Mouse (Mus musculus) naive thymus-derived CD4-positive, alpha-beta T cell, adult 2 months (primary cell): Measurements from ENCODE around the gene Nrxn1.

Experiments
- DNase-seq: peaks from one replicate; pipeline ENCODE4 v3.0.0-alpha.2; 2011; ENCODE audit warnings: low read depth

Nrxn1 gene

DNA sequence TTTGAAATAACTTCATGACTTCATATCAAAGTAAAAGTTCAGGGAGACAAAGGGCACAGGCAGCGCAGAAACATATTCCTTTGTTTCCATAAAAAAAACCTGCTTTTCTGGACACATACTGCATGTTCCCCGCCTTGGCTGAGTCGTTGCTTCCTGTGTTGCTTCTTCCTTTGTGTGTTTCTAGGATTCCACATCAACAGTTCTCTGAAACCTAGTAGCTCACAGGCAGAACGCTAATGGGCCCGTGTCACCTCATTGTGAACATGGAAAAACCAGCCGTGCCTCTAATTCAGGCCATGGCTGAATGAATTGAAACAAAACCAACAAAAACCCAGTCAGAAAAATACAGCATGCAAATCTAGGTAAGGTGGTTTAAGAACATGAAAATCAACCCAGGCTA lies 1013.9 kb downstream of the Nrxn1 start:
- no peak for DNase-seq

DNA sequence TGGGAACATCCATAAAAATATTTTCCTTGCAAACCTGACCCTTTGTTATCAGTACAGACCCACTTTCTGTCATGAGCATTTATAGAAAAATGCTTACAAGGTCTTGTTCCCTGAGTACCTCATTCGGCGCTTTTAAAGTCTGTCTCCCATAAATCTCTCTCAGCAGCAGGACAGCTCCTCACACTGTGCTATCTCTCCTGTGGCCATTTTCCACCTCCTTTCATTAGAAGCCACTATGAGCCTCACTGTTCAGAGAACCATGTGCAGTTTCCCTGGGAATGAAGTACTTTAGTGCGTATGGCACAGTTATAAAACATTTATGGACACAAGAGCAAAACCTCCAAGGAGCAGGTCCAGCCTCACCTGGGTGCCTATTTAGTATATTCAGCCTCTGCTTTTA lies 1014.4 kb downstream of the Nrxn1 start:
- no peak for DNase-seq

DNA sequence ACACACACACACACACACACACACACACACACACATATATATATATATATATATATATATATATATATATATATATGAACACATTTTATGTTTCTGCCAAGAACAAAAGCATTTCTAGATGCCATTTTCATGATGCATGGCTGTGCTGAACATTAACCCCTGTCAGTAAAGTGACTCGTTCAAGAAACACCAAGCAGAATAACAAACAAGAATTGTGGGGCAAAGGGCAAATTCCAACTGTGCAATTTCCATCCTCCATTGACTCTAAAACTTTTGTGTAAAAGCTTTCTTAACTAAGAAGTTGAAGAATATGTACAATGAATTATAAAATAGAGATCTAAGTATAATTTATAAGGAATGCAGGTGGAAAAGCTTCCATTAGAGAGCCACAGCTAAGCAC lies 1030.0 kb downstream of the Nrxn1 start:
- DNase-seq = no peak

DNA sequence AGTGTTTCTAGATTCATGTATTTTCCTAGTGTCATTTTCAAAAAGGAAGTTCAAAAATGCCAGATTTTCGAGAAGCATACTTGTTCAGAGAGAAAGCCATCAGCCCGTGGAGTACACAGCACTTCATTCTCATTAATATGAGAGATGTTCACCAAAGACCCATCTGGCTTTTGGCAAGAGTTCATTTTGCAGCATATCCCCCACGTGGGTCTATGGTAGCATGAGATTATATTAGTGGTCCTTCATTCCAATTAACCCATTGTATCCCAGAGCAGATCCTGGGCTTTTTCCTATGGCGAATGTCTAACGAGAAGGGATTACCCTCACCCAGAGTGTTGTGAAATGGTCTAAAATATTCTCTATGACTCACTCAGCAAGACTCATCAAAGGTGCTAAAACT lies 1032.0 kb downstream of the Nrxn1 start:
- DNase-seq = no peak

DNA sequence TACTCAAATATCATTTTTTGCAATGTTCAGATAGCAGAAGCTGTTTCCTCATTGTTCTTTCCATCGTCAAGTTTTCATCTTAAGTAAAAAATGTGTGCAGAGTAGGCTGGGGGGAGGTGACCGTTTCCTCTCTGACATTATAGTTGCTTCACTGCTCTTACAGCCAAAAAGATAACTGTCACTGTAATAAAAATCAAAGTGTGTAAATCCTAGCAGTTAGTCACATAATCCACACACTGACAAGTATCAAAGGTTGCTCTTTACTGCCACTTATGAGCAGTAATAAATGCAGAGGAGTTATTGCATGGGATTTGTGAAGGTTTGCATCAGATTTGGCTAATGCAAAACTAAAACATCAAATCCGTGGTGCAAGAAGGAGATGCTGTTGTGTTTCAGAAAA lies 1032.7 kb downstream of the Nrxn1 start:
- no peak for DNase-seq

DNA sequence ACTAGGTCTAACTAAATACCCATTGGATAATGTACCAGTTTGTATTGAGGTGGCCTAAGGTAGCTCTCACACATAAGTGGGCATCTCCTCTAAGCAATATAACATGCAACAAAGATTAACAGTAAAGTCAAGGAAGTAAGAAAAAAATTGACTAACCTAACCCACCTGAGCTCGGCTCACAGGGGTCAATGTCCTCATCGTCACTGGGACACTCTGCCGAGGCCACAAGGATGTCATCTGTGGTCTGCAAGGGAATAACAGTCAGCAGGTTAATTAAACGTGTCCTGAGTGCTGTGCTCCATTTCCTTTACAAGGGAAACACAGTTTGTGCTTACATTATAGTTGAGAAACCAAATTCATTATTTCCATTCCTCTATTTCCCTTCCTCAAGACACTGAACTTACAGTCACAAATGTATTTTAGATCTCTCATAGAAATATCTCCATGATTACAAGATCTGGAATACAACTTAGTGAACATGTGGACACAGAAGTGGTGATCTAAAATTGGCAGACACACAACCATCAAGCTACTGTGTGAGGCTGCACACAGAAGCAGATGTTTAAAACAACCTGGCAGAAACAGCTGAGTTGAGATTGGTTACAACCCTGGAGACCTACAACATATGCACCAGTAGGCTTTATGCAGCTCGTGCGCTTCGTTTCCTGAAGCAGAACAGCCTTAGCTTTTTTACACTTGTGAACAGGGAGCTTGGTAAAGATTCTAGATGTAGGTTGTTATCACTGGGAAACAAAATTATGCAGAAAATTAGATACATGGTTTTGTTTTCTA lies 1033.4 kb downstream of the Nrxn1 start:
- no peak for DNase-seq

DNA sequence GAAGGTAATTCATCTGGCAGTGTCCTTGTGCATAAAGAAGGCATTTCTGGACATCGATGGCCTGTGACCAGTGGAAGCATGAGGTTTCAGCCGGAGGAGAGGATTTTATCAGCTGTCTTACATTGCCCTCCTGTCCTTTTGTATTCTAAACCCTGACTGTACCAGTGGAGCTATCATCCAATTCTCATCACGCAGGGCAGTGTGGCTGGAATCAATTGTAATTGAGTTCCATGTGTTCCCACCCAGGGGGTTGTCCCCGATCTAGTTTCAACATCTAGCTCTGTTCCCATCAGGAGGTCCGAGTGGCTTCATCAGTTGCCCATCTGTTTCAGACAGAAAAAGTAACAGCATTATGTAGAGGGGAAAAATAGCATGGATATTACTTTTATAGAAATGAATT lies 1038.6 kb downstream of the Nrxn1 start:
- DNase-seq = no peak

DNA sequence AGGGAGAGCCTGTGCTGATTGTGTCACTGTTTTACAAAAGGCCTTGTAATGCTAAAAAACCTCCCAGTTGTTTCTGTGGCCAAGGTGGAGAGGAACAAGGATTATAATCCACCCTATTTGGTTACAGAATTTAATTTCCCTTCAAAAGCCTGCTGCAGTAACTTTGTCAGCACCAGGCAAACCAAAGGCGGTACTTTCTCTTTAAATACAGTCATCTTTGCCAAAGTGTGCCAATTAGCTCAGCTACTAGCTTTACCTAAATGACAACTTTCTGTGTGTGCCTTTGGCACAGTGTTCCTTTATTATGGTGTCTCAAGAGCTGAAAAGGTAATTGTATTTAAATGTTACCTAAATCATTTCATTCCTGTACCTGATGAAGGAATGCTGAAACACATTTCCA lies 1053.6 kb downstream of the Nrxn1 start:
- no peak for DNase-seq

DNA sequence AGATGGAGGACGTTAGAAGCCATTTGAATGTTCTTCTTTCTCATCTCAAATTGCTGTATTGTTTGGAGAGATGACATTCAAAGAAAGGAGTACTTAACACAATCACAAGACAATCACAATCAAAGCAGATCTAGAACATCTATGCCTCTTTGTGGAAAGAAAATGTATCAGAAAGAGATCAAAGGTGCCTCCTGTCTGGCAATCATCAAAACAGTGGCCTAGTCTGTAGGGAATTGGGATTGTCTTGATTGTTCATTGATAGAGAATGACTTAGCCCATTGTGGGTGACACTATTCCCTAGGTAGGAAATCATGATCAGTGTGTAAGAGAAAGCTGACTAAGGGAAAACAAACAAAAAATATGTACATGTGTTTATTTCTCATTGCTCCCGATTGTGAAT lies 1060.5 kb downstream of the Nrxn1 start:
- no peak for DNase-seq

DNA sequence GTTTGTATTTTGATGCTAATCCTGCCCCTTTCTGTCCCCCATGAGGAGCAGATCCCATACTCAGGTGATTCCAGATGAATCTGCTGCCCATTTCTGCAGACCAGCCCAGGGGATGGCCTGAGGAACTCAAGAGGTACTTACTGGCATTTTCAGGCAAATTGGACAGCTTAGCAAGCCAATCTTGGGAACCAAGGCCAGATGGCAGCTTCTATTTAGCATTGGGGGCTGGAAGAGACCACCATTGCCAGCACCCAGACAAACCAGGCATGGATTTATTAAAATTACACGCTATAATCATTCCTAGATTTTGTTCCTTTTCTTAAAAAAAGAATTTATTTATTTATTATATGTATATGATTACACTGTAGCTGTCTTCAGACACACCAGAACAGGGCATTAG lies 1076.2 kb downstream of the Nrxn1 start:
- DNase-seq = no peak

DNA sequence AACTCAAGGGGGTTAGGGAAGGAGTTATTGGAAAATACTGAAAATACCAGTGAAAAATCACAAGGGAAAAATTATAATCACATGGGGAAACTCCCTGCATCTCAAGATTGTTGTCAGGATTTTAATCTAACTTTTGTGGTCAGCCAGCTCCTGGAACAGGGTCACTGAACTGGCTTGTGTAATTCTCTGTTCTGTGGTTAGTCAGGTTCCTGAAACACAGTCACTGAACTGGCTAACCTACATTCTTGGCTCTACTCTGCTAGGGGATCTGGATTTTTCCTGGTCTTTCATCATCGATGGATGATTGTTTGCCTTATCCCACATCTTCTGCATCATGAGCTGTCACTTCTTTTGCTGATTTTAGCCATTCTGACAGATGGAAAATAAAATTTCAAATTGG lies 1081.1 kb downstream of the Nrxn1 start:
- DNase-seq = no peak

DNA sequence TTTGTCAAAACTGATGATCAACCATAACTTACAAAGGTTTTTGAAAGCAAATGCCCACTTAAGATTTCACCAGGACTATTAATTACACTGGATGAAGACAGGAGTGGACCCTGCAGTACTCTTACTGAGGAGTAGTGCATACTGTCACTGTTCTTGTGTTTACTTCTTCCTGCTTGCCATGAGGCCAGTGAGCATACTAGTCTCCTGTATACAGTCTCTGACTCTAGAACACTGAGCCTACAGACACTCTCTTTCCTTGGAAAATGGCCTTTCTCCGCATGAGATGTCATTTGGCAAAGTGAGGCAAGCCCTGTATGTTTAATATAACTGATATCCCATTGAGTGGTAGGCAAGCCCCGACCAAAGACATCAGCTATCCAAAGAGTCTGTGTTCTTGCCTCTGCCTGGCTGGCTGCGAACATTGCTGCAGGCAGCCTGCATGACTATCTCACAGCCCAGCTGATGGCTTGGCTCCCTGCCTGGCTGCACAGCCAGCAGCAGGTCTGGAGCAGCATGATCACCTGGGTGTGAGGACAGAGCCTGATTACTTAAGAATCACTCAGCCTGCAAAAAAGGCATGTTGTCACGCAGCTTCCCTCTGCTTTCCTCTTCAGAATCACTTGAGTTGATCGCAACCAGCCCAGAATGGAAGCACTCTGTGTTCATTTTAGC lies 1085.3 kb downstream of the Nrxn1 start:
- no peak for DNase-seq

DNA sequence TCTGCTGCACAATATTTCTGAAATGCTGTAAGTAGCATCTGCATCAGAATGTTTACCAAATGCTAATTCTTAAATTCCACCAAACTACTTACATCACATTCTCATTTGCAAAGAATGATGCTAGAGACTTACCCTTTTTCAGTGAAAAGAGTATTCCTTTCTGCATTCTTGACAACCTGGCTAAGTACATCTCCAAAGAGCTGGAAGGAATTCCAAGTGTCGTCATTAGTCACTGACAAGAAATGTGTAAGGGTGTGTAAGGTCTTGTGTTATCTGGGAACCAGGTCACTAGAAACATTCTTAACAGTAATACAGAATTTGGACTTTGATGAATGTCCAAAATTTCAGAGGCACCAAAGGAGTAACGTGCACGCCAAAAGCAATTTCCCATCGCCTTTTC lies 1102.2 kb downstream of the Nrxn1 start:
- no peak for DNase-seq
